Mouse (Mus musculus) adipocyte (in vitro differentiated cells): ENCODE data around the gene Rsad2.

Experiments used
- DNase-seq: peaks from one replicate; pipeline ENCODE4 v3.0.0-alpha.2; 2016; ENCODE audit warnings: low spot score

The Rsad2 gene

DNA sequence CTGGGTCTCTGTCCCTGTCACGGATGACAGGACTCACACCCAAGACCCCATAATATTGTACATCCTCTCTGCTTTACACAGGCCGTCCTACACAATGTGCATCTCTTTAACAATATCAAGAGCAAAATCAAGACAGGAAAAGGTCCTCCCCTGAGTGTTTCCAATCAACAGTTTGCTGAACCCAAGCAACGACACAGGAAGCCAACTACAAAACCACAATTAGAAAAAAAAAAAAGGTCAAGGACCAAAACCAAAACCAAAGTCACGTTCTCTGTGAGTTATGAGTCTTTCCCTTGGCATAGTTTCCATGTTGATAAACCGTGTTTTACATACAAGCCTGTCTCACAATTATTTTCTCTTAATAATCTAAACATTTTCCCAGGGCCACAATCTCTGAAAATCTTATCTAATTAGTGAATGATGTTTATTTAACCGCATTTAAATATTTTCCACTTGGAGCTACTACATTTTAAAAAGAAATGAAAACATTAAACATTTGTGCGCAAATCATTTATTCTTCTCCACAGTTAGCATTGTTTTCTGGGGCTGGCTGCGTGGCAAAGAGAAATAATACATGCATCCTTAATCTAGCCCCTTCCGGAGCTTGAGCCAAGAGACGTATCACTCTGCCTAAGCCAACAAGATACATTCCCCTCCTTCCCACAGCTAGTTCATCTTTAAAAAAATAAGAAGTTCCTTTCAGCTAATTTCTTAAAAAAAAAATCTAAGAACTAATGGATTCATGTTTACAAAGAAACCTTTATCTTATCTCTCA lies 54.4 kb downstream of the Rsad2 start:
- DNase-seq: peak; percentile 30

DNA sequence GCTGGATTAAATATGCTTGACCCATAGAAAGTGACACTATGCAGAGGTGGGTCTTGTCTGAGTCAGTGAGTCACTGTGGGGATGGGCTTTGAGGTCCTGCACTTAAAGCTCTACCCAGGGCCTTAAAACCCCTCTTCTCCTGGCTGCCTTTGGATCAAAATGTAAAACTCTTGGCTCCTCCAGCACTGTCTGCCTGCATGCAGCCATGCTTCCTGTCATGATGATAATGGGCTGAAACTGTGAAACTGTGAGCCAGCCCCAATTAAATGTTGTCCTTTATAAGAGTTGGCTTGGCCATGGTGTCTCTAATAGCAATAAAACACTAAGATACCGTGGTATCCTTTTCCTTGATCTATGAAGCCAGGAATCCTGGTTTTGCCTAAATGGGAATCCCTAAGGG lies 55.0 kb downstream of the Rsad2 start:
- no peak for DNase-seq

DNA sequence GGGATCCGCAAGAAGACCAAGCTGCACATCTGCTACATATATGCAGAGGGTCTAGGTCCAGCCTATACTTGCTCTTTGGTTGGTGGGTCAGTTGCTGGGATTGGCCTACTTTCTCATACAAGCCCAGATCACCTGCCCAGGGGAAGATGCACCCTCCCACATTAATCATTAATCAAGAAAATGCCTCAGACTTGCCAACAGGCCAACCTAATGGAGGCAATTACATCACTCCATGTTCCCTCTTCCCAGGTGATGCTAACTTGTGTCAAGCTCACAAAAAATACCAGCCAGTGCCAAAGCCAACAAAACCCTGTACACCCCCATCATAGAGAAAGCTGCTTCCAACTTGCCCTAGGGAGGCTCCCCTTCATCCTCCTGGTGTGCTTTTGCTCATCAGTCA lies 55.5 kb downstream of the Rsad2 start:
- no peak for DNase-seq

DNA sequence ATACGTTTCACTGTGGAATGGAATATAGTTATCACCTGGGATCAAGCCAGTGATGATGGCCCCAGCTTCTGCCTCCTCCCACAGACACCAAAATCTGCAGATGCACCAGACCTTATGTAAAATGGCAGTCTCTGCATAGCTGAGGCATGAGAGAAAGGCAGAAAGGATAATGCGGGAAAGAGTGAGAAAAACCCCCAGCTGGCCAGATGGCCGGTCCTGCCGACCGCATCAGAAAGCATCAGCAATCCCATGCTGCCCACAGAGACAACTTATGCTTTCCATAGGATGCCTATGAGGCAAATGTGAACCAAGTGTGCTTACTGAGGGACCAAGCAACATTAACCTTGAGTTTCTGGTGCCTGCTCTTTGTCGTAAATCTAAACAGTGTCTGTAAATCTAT lies 56.9 kb downstream of the Rsad2 start:
- DNase-seq: no peak

DNA sequence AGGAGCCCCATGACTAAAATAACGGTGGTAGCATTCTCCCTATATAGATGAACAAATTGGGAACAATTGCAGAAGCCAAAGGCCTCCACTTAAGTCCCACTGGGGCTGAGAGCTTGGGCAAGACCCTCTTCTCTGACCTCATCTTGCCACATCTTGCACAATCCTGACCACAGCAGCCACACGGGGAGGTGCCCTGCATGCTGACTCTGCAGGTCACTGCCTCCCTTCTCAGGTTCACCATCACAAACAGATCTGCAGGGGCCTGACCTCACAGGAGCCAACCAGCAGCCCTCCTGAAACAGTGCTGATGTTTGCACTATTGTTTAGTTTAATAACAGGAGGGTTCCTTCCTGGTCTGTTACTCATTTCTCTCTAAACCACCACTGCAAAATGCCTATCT lies 57.7 kb downstream of the Rsad2 start:
- DNase-seq: peak; percentile 62

DNA sequence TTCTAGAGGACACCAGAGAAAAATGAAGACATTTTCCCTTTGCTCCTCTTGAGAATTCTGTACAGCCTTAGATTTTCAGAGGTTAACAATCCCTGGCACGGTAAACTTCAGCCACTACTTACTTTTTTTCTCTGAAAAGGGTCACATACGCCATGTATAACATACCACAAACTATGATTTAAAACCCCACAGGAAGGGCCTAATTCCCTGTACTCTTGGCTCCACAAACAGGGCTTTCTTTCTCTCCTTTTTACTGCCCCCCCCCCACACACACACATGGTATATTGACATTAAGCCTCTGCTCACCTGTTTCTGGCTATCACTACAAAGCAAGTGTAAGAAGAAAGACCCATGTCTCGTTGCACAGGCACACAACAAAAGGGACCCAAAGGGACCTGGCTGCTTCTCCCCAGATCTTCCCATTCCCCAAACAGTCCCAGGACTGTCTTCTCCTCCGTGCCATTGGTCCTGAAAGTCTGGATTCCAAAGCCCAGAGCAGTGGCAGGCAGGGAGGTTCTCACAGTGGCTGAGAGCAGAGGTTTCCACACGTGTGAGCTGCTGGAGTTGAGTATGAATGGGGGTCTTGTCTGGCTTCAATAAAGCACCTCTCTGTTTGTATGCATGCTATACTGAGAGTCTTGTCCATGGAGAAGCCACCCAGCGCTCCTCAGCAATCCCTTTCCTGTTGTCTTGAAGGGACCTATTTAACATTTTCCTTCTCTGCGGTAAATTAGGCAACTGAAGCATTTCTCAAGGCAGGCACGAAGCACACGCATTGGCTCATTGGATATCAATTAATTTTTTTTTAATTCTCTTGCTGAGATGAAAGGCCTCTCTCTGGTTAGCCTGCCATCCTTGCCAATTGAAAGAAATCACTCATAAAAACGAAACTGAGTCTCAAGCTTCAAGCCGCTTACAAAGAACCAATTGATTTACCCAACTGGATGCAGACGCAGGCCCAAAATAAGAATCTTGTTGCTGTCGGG lies 61.5 kb downstream of the Rsad2 start:
- no peak for DNase-seq

DNA sequence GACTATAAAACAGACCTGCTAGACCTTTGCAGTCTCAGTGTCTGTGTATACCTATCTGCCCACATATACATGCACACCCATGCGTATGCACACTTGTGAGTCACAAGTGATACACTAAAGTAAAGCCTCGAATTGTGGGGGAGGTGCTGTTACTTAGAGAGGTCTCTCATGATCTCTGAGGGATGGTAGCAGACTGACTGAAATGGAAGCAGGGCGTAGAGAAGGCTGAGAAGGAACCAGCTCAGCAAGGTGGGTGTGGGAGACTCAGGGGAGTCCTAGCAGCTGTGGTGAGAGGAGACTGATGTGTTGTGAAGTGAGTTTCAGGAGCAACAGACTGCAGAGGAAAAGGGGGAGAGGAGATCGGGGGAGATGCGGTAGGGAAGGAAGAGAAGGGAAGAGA lies 63.0 kb downstream of the Rsad2 start:
- no peak for DNase-seq
